Mouse (Mus musculus) kidney, adult 2 months (tissue): Measurements from ENCODE around the gene Pigk. TPM values are rescaled to one million over a fixed set of nuclear protein-coding genes. Genes with fewer than 3 reads are reported as not detected.

Experiments used
- DNase-seq: peaks from one replicate; pipeline ENCODE4 v3.0.0; 2021
- H3K27ac ChIP-seq: fragments of 200-500 bp; 2 replicates; pipeline ENCODE4 v1.5.1; 2012; ENCODE audit warnings: low read depth, low read length, control low read depth, inconsistent platforms; ENCODE audit not compliant: insufficient read depth
- H3K27me3 ChIP-seq: fragments of 200-500 bp; replicated peaks from 2 replicates; pipeline ENCODE4 v1.6.1; 2012; ENCODE audit warnings: mild to moderate bottlenecking, moderate library complexity, low read length, inconsistent platforms; ENCODE audit not compliant: control insufficient read depth, insufficient read depth
- H3K36me3 ChIP-seq: fragments of 200-500 bp; 2 replicates; pipeline ENCODE4 v1.6.1; 2012; ENCODE audit warnings: mild to moderate bottlenecking, moderate library complexity, low read length, inconsistent platforms; ENCODE audit not compliant: control insufficient read depth, insufficient read depth
- H3K4me1 ChIP-seq: fragments of 200-500 bp; 2 replicates; pipeline ENCODE4 v1.6.1; 2011; ENCODE audit warnings: low read length; ENCODE audit not compliant: control insufficient read depth, insufficient read depth
- H3K4me3 ChIP-seq: fragments of 200-500 bp; 2 replicates; pipeline ENCODE4 v1.5.1; 2011; ENCODE audit warnings: mild to moderate bottlenecking, low read depth, low read length, control low read depth; ENCODE audit not compliant: insufficient read depth
- CTCF ChIP-seq: fragments of 200-500 bp; conservative IDR thresholded peaks from 2 replicates; pipeline ENCODE4 v1.5.1; 2011; ENCODE audit warnings: low read depth, mild to moderate bottlenecking, control low read depth, low read length, moderate library complexity, mixed read lengths; ENCODE audit not compliant: insufficient read depth, insufficient read length
- POLR2A ChIP-seq: fragments of 200-500 bp; IDR thresholded peaks from one replicate; pipeline ENCODE4 v1.6.1; 2011; ENCODE audit warnings: low read depth, low read length, control low read depth
- WGBS: fragments of 180-500 bp; shearing (Covaris S2); methylation state at CpG from one replicate; pipeline ENCODE4 v1.1.7; 2018; 5-methylcytosine and 5-hydroxymethylcytosine counted together
- polyA plus RNA-seq: library from polyadenylated mRNA; depleted of rRNA; stranded (reverse); fragments of >200 nt; gene quantifications from 2 replicates; pipeline ENCODE4 v1.2.3, GENCODE M21; 2012

Gene Pigk
- polyA plus RNA-seq, 1 experiment, result 13.4 TPM

- H3K4me1 ChIP-seq, result no peaks in the 10 kb centered on the region
- no peaks in the 10 kb centered on the region for H3K27me3 ChIP-seq
- H3K4me3 ChIP-seq, result no peak overlapping the region
- H3K36me3 ChIP-seq, result no peaks in the 10 kb centered on the region
- whole genome bisulfite sequencing, result 46% methylated on average over 14 of the region's 14 CpGs
- DNase-seq, result peak; percentile 65
- TF ChIP-seq CTCF, result no peak
- no peak for TF ChIP-seq POLR2A
- H3K27ac ChIP-seq, result no peak overlapping the region
Observed at GRCm38 (mm10) chr3:152821202-152821601, 107.3 kb downstream of the Pigk start.

GRCm38 (mm10) chr3:152831377-152831776, 117.5 kb downstream of the Pigk start:
- no peaks in the 10 kb centered on the region for H3K27me3 ChIP-seq
- no peak for TF ChIP-seq POLR2A
- TF ChIP-seq CTCF, result no peak
- H3K27ac ChIP-seq, result no peak overlapping the region
- 62% methylated on average over 3 of the region's 3 CpGs for WGBS
- 0 out of 2 replicates have a peak, but pooled peaks cover 2% of the 10 kb centered on the region for H3K4me1 ChIP-seq
- no peak overlapping the region for H3K4me3 ChIP-seq
- DNase-seq, result peak; percentile 52
- H3K36me3 ChIP-seq, result no peaks in the 10 kb centered on the region

- H3K36me3 ChIP-seq, result no peaks in the 10 kb centered on the region
- no peaks in the 10 kb centered on the region for H3K27me3 ChIP-seq
- H3K4me1 ChIP-seq, result 0 out of 2 replicates have a peak, but pooled peaks cover 2% of the 10 kb centered on the region
- H3K27ac ChIP-seq, result no peak overlapping the region
- no peak overlapping the region for H3K4me3 ChIP-seq
- DNase-seq, result no peak
- 63% methylated on average over 9 of the region's 9 CpGs for WGBS
- no peak for TF ChIP-seq CTCF
- TF ChIP-seq POLR2A, result no peak
Observed at GRCm38 (mm10) chr3:152831974-152832373, 118.1 kb downstream of the Pigk start.

GRCm38 (mm10) chr3:152832436-152832835, 118.5 kb downstream of the Pigk start:
- Histone ChIP-seq H3K4me1 (0 out of 2 replicates have a peak, but pooled peaks cover 2% of the 10 kb centered on the region), H3K36me3 (no peaks in the 10 kb centered on the region), H3K4me3 (no peak overlapping the region), H3K27ac (no peak overlapping the region), H3K27me3 (no peaks in the 10 kb centered on the region)
- TF ChIP-seq CTCF (no peak), POLR2A (no peak)
- no peak for DNase-seq
- WGBS, result 53% methylated on average over 4 of the region's 4 CpGs

GRCm38 (mm10) chr3:152837407-152837806, 123.5 kb downstream of the Pigk start:
- no peak overlapping the region for H3K27ac ChIP-seq
- WGBS, result 67% methylated on average over 2 of the region's 2 CpGs
- no peaks in the 10 kb centered on the region for H3K36me3 ChIP-seq
- TF ChIP-seq POLR2A (no peak), CTCF (no peak)
- 0 out of 2 replicates have a peak, but pooled peaks cover 2% of the 10 kb centered on the region for H3K4me1 ChIP-seq
- no peaks in the 10 kb centered on the region for H3K27me3 ChIP-seq
- no peak overlapping the region for H3K4me3 ChIP-seq
- no peak for DNase-seq

GRCm38 (mm10) chr3:152837938-152838337, 124.0 kb downstream of the Pigk start:
- Histone ChIP-seq H3K27ac (no peak overlapping the region), H3K27me3 (no peaks in the 10 kb centered on the region), H3K4me3 (no peak overlapping the region), H3K36me3 (no peaks in the 10 kb centered on the region), H3K4me1 (0 out of 2 replicates have a peak, but pooled peaks cover 1% of the 10 kb centered on the region)
- TF ChIP-seq POLR2A (no peak), CTCF (no peak)
- WGBS, result 89% methylated on average over 1 of the region's 1 CpGs
- DNase-seq, result no peak

- no peaks in the 10 kb centered on the region for H3K27me3 ChIP-seq
- H3K4me1 ChIP-seq, result no peaks in the 10 kb centered on the region
- peak; percentile 40 for DNase-seq
- no peak overlapping the region for H3K27ac ChIP-seq
- no peaks in the 10 kb centered on the region for H3K36me3 ChIP-seq
- TF ChIP-seq POLR2A, result no peak
- TF ChIP-seq CTCF, result no peak
- H3K4me3 ChIP-seq, result no peak overlapping the region
- 49% methylated on average over 6 of the region's 6 CpGs for WGBS
Observed at GRCm38 (mm10) chr3:152841264-152841663, 127.4 kb downstream of the Pigk start.
